Mouse (Mus musculus): Measurements from ENCODE around the gene Nrip3. TPM values are rescaled to one million over a fixed set of nuclear protein-coding genes. Genes with fewer than 3 reads are reported as not detected.

Gene Nrip3
- total RNA-seq (2023) = 0.32 TPM

DNA sequence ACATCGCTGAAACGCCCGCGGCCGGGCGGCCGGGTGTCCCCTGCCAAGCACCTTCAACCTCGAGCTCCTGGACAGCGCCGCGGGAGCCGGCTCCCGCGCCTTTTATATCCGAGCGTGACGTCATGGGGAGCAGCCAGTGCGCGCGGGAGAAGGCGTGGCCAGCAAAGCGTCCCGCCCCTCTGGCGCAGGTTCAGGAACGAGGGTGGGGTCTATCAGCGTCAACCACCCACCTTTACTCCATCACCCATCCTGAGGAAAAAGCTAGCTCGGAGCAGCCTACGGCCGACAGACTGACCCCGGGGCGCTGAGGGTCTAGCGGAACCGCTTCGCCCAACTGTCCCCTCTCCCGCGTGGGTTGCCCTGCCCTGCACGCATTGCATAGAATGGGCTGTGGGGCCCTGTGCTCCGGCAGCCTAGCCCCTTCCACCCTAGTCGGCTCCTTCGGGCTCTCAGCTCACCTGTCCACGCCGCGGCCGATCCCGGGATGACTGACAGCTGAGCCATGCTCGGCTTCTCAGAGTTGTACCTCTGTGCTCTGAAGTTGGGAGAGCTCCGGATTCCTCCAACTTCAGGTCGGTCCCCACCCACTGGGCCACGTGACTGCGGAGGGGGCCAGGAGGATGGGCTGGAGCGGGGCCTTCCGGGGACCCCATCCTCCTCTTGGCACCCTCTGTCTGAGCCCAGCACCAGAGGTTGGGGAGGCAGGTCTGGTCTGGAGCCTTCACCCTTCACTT, at the start of gene Nrip3:
Gene Nrip3 (minus strand): TSS at position 556 of the 734 bp plus-strand sequence.

GRCm38 (mm10) chr7:109752008-109752925, 29.6 kb downstream of the Nrip3 start, which contains the start of gene Tmem9b:
Gene Tmem9b (minus strand): TSS chr7:109752875.

GRCm38 (mm10) chr7:109731626-109732025, 50.2 kb downstream of the Nrip3 start, which contains the start of gene Ascl3:
Gene Ascl3 (minus strand): TSS chr7:109731726.

GRCm38 (mm10) chr7:109723697-109724096, 58.1 kb downstream of the Nrip3 start, which contains the start of gene BC051019:
Gene BC051019 (minus strand): TSS chr7:109723850.

Other genes with a start within 250 kb of the Nrip3 start
- gene St5, start 78.4 kb downstream of the Nrip3 start, total RNA-seq (2023) = 1.2 TPM
- 8.0 TPM for gene Akip1, start 78.3 kb downstream of the Nrip3 start, total RNA-seq (2023)
- not detected for gene BC051019, start 58.2 kb downstream of the Nrip3 start, total RNA-seq (2023)
- 2.9 TPM for gene Ascl3, start 50.3 kb downstream of the Nrip3 start, total RNA-seq (2023)
- 39.3 TPM for gene Tmem9b, start 29.1 kb downstream of the Nrip3 start, total RNA-seq (2023)
- gene Scube2, start 83.7 kb upstream of the Nrip3 start, total RNA-seq (2023) = not detected
- gene Dennd5a, start 178.4 kb upstream of the Nrip3 start, total RNA-seq (2023) = 38.8 TPM
- 50.1 TPM for gene Tmem41b, start 204.9 kb upstream of the Nrip3 start, total RNA-seq (2023)
- gene Ipo7, start 236.2 kb upstream of the Nrip3 start, total RNA-seq (2023) = 70.9 TPM

All from CD4-positive naive resting alpha-beta T cell, adult 76 days (primary cell).